Mouse (Mus musculus) CD4-positive, CD25-positive, alpha-beta regulatory T cell, adult 2 months (primary cell): ENCODE measurements around the gene Btbd35f8.
"Not testable (repeated sequence)": the region's sequence is repeated elsewhere in the genome, so short reads cannot be mapped to it uniquely, and the experiment has no call there.

Source experiments
- DNase-seq: peaks from one replicate; pipeline ENCODE4 v3.0.0-alpha.2; 2012; ENCODE audit warnings: low read depth, low spot score

The Btbd35f8 gene

GRCm38 (mm10) chrX:34450224-34450623, at the start of gene Btbd35f8:
Gene Btbd35f8, plus strand, starts transcription at chrX:34450524.
- DNase-seq = not testable (repeated sequence)
